Mouse (Mus musculus) forebrain, postnatal 0 days (tissue): Measurements from ENCODE around the gene Sirt3. TPM values are rescaled to one million over a fixed set of nuclear protein-coding genes. Genes with fewer than 3 reads are reported as not detected.

Experiments
- ATAC-seq: fragments of 200-750 bp; cut with Nextera tagmentation; 2 replicates; pipeline ENCODE4 v1.8.0; 2017; ENCODE audit warnings: mild to moderate bottlenecking, moderate library complexity
- DNase-seq: peaks from one replicate; pipeline ENCODE4 v3.0.0-alpha.2; 2015
- H3K27ac ChIP-seq: fragments of 300-500 bp; sonication (generic); 2 replicates; pipeline ENCODE4 v1.5.1; 2014; ENCODE audit warnings: low read depth, mild to moderate bottlenecking, antibody characterized with exemption, low read length, moderate library complexity, mixed read lengths
- H3K27me3 ChIP-seq: fragments of 300-500 bp; sonication (generic); 2 replicates; pipeline ENCODE4 v1.6.1; 2014; ENCODE audit warnings: mild to moderate bottlenecking, low read length, mixed read lengths; ENCODE audit not compliant: insufficient read depth
- H3K36me3 ChIP-seq: fragments of 300-500 bp; sonication (generic); 2 replicates; pipeline ENCODE4 v1.6.1; 2014; ENCODE audit warnings: mild to moderate bottlenecking, moderate library complexity; ENCODE audit not compliant: insufficient read depth
- H3K4me1 ChIP-seq: fragments of 300-500 bp; sonication (generic); 2 replicates; pipeline ENCODE4 v1.6.1; 2014; ENCODE audit warnings: antibody characterized with exemption; ENCODE audit not compliant: insufficient read depth
- H3K4me2 ChIP-seq: fragments of 300-500 bp; sonication (generic); 2 replicates; pipeline ENCODE4 v1.6.1; 2014; ENCODE audit warnings: low read depth, mild to moderate bottlenecking, moderate library complexity
- H3K4me3 ChIP-seq: fragments of 300-500 bp; sonication (generic); 2 replicates; pipeline ENCODE4 v1.5.1; 2014; ENCODE audit warnings: low read depth, low read length, mixed read lengths
- H3K9ac ChIP-seq: fragments of 300-500 bp; sonication (generic); 2 replicates; pipeline ENCODE4 v1.6.1; 2014; ENCODE audit warnings: mild to moderate bottlenecking
- H3K9me3 ChIP-seq: fragments of 300-500 bp; sonication (generic); 2 replicates; pipeline ENCODE4 v1.6.1; 2016; ENCODE audit warnings: low read length
- CTCF ChIP-seq: sonication (generic); IDR thresholded peaks from 2 replicates; pipeline ENCODE4 v1.5.1; 2016; ENCODE audit warnings: antibody characterized with exemption, control low read depth, low read depth
- WGBS: fragments of 180-500 bp; shearing (Covaris S2); extraction: QIAGEN DNeasy Blood & Tissue Kit; methylation state at CpG from one replicate; pipeline ENCODE4 v1.1.7; 2014; 5-methylcytosine and 5-hydroxymethylcytosine counted together
- polyA plus RNA-seq: library from polyadenylated mRNA; unstranded; fragments of >200 nt; fragmentation: Nextera tagmentation; extraction: Ambion mirVana; gene quantifications from 2 replicates; pipeline ENCODE4 v1.2.1, GENCODE M21; 2015
- total RNA-seq: library from RNA; depleted of rRNA; stranded (reverse); fragments of >200 nt; gene quantifications from 2 replicates; pipeline ENCODE4 v1.2.3, GENCODE M21; 2014

Sirt3 gene
- total and polyA plus RNA-seq, 2 experiments from 2014 or later: 44.2 to 46.3 TPM

- ATAC-seq (no peak), DNase-seq (peak; percentile 27)
- no peak within 1 kb of the TSS for H3K27ac ChIP-seq
- no peak within 1 kb of the TSS for H3K9ac ChIP-seq
- no peak within 1 kb of the TSS for H3K4me3 ChIP-seq
- WGBS: 55% methylated on average over 11 of the region's 11 CpGs
- no peaks in the 10 kb centered on the region for H3K4me1 ChIP-seq
- peaks cover 16% of the 10 kb centered on the region for H3K36me3 ChIP-seq
- H3K4me2 ChIP-seq: no peak within 1 kb of the TSS
- H3K27me3 ChIP-seq: no peaks in the 10 kb centered on the region
- H3K9me3 ChIP-seq: no peaks in the 10 kb centered on the region
- TF ChIP-seq CTCF: no peak
Measured at GRCm38 (mm10) chr7:140847755-140848580, 34.1 kb downstream of the Sirt3 start, which contains the start of gene Odf3. Odf3 (plus strand) TSS chr7:140847805.

GRCm38 (mm10) chr7:140846676-140847075 lies 35.4 kb downstream of the Sirt3 start:
- Histone ChIP-seq H3K27ac (no peak overlapping the region), H3K9ac (no peak overlapping the region), H3K36me3 (peaks cover 4% of the 10 kb centered on the region; the same call in 1 of the 2 replicates), H3K9me3 (no peaks in the 10 kb centered on the region), H3K4me2 (no peak overlapping the region), H3K4me3 (no peak overlapping the region), H3K27me3 (no peaks in the 10 kb centered on the region), H3K4me1 (no peaks in the 10 kb centered on the region)
- ATAC-seq (no peak), DNase-seq (no peak)
- 86% methylated on average over 10 of the region's 10 CpGs for WGBS
- no peak for TF ChIP-seq CTCF

GRCm38 (mm10) chr7:140845683-140846082 lies 36.4 kb downstream of the Sirt3 start:
- no peak overlapping the region for H3K4me3 ChIP-seq
- DNase-seq: no peak
- no peak overlapping the region for H3K27ac ChIP-seq
- no peak overlapping the region for H3K9ac ChIP-seq
- H3K4me2 ChIP-seq: no peak overlapping the region
- no peaks in the 10 kb centered on the region for H3K9me3 ChIP-seq
- TF ChIP-seq CTCF: peak; percentile 21; the same call in 1 of the 2 replicates
- ATAC-seq: no peak
- 64% methylated on average over 4 of the region's 4 CpGs for WGBS
- H3K4me1 ChIP-seq: no peaks in the 10 kb centered on the region
- H3K27me3 ChIP-seq: no peaks in the 10 kb centered on the region
- H3K36me3 ChIP-seq: no peaks in the 10 kb centered on the region; the same call in 1 of the 2 replicates

GRCm38 (mm10) chr7:140844905-140845665 lies 37.0 kb downstream of the Sirt3 start, which contains the start of gene Scgb1c1:
Scgb1c1 (plus strand) TSS chr7:140845547.
- H3K27ac ChIP-seq: no peak within 1 kb of the TSS
- no peaks in the 10 kb centered on the region for H3K4me1 ChIP-seq
- no peak within 1 kb of the TSS for H3K4me3 ChIP-seq
- H3K4me2 ChIP-seq: no peak within 1 kb of the TSS
- WGBS: 27% methylated on average over 14 of the region's 14 CpGs
- ATAC-seq (peak; percentile 94), DNase-seq (peak; percentile 88)
- H3K27me3 ChIP-seq: no peaks in the 10 kb centered on the region
- H3K9me3 ChIP-seq: no peaks in the 10 kb centered on the region
- no peak within 1 kb of the TSS for H3K9ac ChIP-seq
- H3K36me3 ChIP-seq: no peaks in the 10 kb centered on the region; the same call in 1 of the 2 replicates
- TF ChIP-seq CTCF: peak; percentile 87

GRCm38 (mm10) chr7:140843806-140844205 lies 38.3 kb downstream of the Sirt3 start:
- Histone ChIP-seq H3K36me3 (no peaks in the 10 kb centered on the region), H3K27ac (no peak overlapping the region), H3K27me3 (no peaks in the 10 kb centered on the region; the same call in 1 of the 2 replicates), H3K9ac (no peak overlapping the region), H3K4me2 (no peak overlapping the region), H3K4me3 (no peak overlapping the region), H3K4me1 (no peaks in the 10 kb centered on the region), H3K9me3 (no peaks in the 10 kb centered on the region)
- ATAC-seq: no peak
- WGBS: 80% methylated on average over 7 of the region's 7 CpGs
- no peak for TF ChIP-seq CTCF
- DNase-seq: no peak

GRCm38 (mm10) chr7:140840750-140841735 lies 41.1 kb downstream of the Sirt3 start:
- Histone ChIP-seq H3K27ac (no peak overlapping the region), H3K9ac (no peak overlapping the region), H3K4me3 (no peak overlapping the region), H3K4me1 (no peaks in the 10 kb centered on the region), H3K9me3 (no peaks in the 10 kb centered on the region), H3K36me3 (no peaks in the 10 kb centered on the region), H3K27me3 (no peaks in the 10 kb centered on the region; the same call in 1 of the 2 replicates), H3K4me2 (no peak overlapping the region)
- no peak for TF ChIP-seq CTCF
- ATAC-seq (no peak), DNase-seq (no peak)
- WGBS: 42% methylated on average over 19 of the region's 19 CpGs
